Mouse (Mus musculus) gastrocnemius, adult 18-20 months (tissue): Measurements from ENCODE around the gene Tas2r120. TPM values are rescaled to one million over a fixed set of nuclear protein-coding genes. Genes with fewer than 3 reads are reported as not detected.
"Not testable (repeated sequence)": the region's sequence is repeated elsewhere in the genome, so short reads cannot be mapped to it uniquely, and the experiment has no call there.

Experiments
- DNase-seq: peaks from one replicate; pipeline ENCODE4 v3.0.0; 2021; ENCODE audit warnings: low spot score
- long read RNA-seq, 2 experiments: library from polyadenylated mRNA; stranded (forward); transcript quantifications; one replicate each; pipeline ENCODE4 v2.0.0; 2021
- total RNA-seq, 2 experiments: library from RNA; stranded (reverse); gene quantifications; 2 replicates each; pipeline ENCODE4 v1.2.3; 2021

The Tas2r120 gene
- not detected for total RNA-seq
- long read RNA-seq, experiment 1 = 0 reads
- long read RNA-seq, experiment 2 = 0 reads

GRCm38 (mm10) chr6:132656653-132657052 is at the start of gene Tas2r120:
Gene Tas2r120, plus strand, starts transcription at chr6:132656953.
- no peak for DNase-seq

DNA sequence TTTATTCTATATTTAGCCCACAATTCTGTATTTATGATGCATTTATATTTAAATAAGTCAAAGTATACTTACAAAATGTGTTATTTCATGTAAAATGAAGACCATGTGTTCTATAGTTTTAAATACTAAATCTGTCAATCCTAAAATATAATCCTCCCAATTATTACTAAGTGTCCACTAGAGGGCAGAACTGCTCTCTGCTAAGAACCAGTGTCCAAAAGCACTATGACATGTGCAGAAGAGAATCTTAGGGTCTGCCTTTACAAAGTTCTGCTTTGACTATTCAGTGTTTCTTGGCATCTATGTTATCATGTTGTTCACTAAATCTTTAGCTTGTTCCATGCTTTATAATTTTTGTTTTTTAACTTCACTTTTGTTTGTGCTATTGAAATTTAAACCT is 7.4 kb upstream of the Tas2r120 start:
- no peak for DNase-seq

GRCm38 (mm10) chr6:132651426-132651825 is 5.3 kb upstream of the Tas2r120 start, which contains the start of gene A630073D07Rik:
Gene A630073D07Rik, minus strand, starts transcription at chr6:132651526.
- DNase-seq = no peak

GRCm38 (mm10) chr6:132691596-132691995 is 34.8 kb downstream of the Tas2r120 start:
- not testable (repeated sequence) for DNase-seq

GRCm38 (mm10) chr6:132700907-132701306 is 44.2 kb downstream of the Tas2r120 start, which contains the start of gene Tas2r121:
Gene Tas2r121, minus strand, starts transcription at chr6:132701007.
- DNase-seq = no peak

Other genes with a start within 250 kb of the Tas2r120 start
- gene Prh1, start 87.1 kb upstream of the Tas2r120 start, total RNA-seq = not detected
- gene Prp2, start 61.0 kb upstream of the Tas2r120 start, total RNA-seq = not detected
- gene A630073D07Rik, start 5.4 kb upstream of the Tas2r120 start, total RNA-seq = not detected
- gene Tas2r121, start 44.1 kb downstream of the Tas2r120 start, total RNA-seq = not detected
- not detected for gene Tas2r122, start 55.0 kb downstream of the Tas2r120 start, total RNA-seq
- gene Tas2r115, start 81.1 kb downstream of the Tas2r120 start, total RNA-seq = not detected
- not detected for gene Tas2r124, start 97.8 kb downstream of the Tas2r120 start, total RNA-seq
- not detected for gene Tas2r102, start 105.2 kb downstream of the Tas2r120 start, total RNA-seq
- not detected for gene Tas2r136, start 121.2 kb downstream of the Tas2r120 start, total RNA-seq
- gene Tas2r117, start 145.9 kb downstream of the Tas2r120 start, total RNA-seq = not detected
- gene Tas2r123, start 190.2 kb downstream of the Tas2r120 start, total RNA-seq = not detected
- gene Tas2r116, start 198.5 kb downstream of the Tas2r120 start, total RNA-seq = not detected
- not detected for gene Tas2r110, start 211.1 kb downstream of the Tas2r120 start, total RNA-seq
- gene Tas2r113, start 236.1 kb downstream of the Tas2r120 start, total RNA-seq = not detected